Mouse (Mus musculus): ENCODE measurements around the gene Gnb1. TPM values are rescaled to one million over a fixed set of nuclear protein-coding genes. Genes with fewer than 3 reads are reported as not detected.

The Gnb1 gene
- polyA plus RNA-seq, 1 experiment: 265 TPM

DNA sequence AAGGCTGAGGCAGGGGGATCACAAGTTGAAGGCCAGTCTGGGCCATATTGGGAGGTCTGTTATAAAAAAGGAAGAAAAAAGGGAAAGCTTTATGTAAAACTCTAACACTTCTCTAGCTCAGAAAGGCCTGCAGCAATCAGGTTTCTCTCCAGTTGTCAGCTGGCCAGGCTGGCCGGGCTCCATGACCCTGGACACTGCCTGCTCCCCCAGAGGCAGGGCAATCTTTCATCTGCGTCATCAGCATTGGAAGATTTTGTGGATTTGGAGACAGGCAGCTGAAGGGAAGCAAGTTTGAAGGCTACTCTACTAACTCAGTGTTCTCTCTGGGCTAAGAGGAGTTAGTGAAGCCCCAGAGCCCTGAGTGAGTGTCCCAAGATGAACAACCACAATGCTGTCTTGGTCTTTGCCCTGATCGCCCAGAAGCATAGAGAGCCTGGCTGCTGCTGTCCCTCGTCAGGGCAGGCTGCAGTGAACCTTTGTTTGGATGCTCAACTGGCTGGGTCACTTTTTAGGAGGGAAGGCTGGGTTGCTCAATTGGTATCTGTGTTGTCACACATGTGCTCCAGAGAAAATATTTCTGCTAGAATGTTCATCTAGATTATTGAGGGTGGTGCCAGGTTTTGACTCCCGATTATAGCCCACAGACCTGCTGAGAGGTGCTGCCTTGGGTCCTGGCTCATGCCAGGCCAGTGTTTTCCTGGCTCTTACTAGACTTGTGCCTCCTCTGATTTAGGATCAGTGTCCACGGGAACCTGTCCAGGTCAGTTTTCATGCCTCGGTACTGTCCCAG, 87.4 kb downstream of the Gnb1 start:
- Histone ChIP-seq H3ac (ENCODE audit: control insufficient read depth, insufficient read length) (no peak overlapping the region), H3K4me2 (ENCODE audit: low read depth) (no peak overlapping the region), H3K27me3 (ENCODE audit: control insufficient read depth, insufficient read depth, insufficient read length) (no peaks in the 10 kb centered on the region), H3K4me3 (no peak overlapping the region), H3K36me3 (ENCODE audit: control insufficient read depth, insufficient read depth) (peaks cover 16% of the 10 kb centered on the region), H3K79me2 (ENCODE audit: control insufficient read depth, insufficient read depth) (peaks cover 27% of the 10 kb centered on the region)
- TF ChIP-seq REST (IDR thresholded peaks at IDR 0.05; ENCODE audit: insufficient read depth, insufficient read length) (no peak), TCF12 (IDR thresholded peaks at IDR 0.05; ENCODE audit: insufficient read depth, poor library complexity, severe bottlenecking) (no peak), POLR2A (IDR thresholded peaks at IDR 0.05; ENCODE audit: insufficient read length, low read depth) (no peak), MYOD1 (IDR thresholded peaks at IDR 0.05; ENCODE audit: control insufficient read depth in 1 of 3, insufficient read length in 2 of 3, low read depth in 2 of 3) (no peak), CEBPB (IDR thresholded peaks at IDR 0.05; ENCODE audit: insufficient read depth, poor library complexity, severe bottlenecking) (no peak), MYOG (IDR thresholded peaks at IDR 0.05; ENCODE audit: control insufficient read depth in 1 of 3, insufficient read depth in 1 of 3, insufficient read length in 2 of 3, low read depth in 2 of 3) (no peak), SRF (IDR thresholded peaks at IDR 0.05; ENCODE audit: control insufficient read depth, insufficient read length, low read depth) (no peak), USF1 (IDR thresholded peaks at IDR 0.05; ENCODE audit: low read depth) (no peak)

DNA sequence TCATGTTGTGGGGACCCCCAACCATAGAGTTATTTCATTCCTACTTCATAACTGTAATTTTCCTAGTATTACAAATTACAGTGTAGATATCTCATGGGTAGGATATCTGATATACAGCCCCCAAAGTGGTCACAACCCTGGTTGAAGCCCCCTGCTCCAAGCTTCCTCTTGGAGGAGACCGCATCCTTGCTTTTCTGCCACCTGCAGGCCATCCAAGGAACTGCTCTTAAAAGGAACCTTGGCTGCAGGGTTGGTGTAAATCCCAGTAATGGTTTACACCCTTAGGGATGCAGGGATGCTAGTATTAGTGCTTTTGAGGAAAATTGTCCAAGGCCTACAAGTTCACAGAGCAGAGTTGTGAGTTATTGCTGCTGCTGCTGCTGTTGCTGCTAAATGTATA, 89.3 kb downstream of the Gnb1 start:
- TF ChIP-seq REST (IDR thresholded peaks at IDR 0.05; ENCODE audit: insufficient read depth, insufficient read length): no peak
- Histone ChIP-seq H3K27me3 (ENCODE audit: control insufficient read depth, insufficient read depth, insufficient read length) (no peaks in the 10 kb centered on the region), H3K79me2 (ENCODE audit: control insufficient read depth, insufficient read depth) (peaks cover 12% of the 10 kb centered on the region), H3K4me3 (no peak overlapping the region), H3K36me3 (ENCODE audit: control insufficient read depth, insufficient read depth) (peaks cover 29% of the 10 kb centered on the region), H3ac (ENCODE audit: control insufficient read depth, insufficient read length) (no peak overlapping the region), H3K4me2 (ENCODE audit: low read depth) (no peak overlapping the region)

GRCm38 (mm10) chr4:155582279-155582905, 91.2 kb downstream of the Gnb1 start:
- Histone ChIP-seq H3K4me2 (ENCODE audit: low read depth) (peak overlapping the region; percentile 60), H3K27me3 (ENCODE audit: control insufficient read depth, insufficient read depth, insufficient read length) (no peaks in the 10 kb centered on the region), H3K4me3 (no peak overlapping the region), H3K36me3 (ENCODE audit: control insufficient read depth, insufficient read depth) (peaks cover 28% of the 10 kb centered on the region), H3K79me2 (ENCODE audit: control insufficient read depth, insufficient read depth) (no peaks in the 10 kb centered on the region), H3ac (ENCODE audit: control insufficient read depth, insufficient read length) (no peak overlapping the region)
- TF ChIP-seq MYOD1 (IDR thresholded peaks at IDR 0.05; ENCODE audit: control insufficient read depth in 1 of 3, insufficient read length in 2 of 3, low read depth in 2 of 3): peak in 1 of 3 experiments; percentile 38
- TF ChIP-seq MAX (IDR thresholded peaks at IDR 0.05; ENCODE audit: low read depth): no peak
- no peak for TF ChIP-seq REST (IDR thresholded peaks at IDR 0.05; ENCODE audit: insufficient read depth, insufficient read length)
- no peak for TF ChIP-seq TCF3 (IDR thresholded peaks at IDR 0.05; ENCODE audit: insufficient read length, low read depth)
- no peak for TF ChIP-seq POLR2AphosphoS2 (IDR thresholded peaks at IDR 0.05; ENCODE audit: insufficient read length, low read depth)
- TF ChIP-seq TCF12 (IDR thresholded peaks at IDR 0.05; ENCODE audit: insufficient read depth, poor library complexity, severe bottlenecking): no peak
- TF ChIP-seq MYOG (IDR thresholded peaks at IDR 0.05; ENCODE audit: control insufficient read depth in 1 of 3, insufficient read depth in 1 of 3, insufficient read length in 2 of 3, low read depth in 2 of 3): peak in 1 of 3 experiments; percentile 5

DNA sequence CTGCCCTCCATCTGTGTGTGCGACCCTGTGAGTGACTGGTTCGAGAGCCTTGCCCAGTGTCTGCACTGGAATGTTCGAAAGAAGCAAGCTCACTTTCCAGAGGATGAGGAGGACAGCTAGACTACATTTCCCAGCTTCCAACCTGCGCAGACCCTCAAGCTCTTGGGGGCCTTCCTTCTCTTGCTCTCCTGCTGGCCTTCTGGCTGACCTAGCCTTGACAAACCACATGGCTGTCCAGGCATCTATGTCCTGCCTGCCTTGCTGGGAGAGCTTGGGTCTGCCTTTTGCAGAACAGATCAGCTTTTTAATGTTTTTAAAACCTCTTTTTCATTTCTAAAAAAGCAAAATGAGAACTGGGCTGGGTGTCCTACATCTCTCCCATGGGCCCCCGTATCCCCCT, 98.2 kb downstream of the Gnb1 start:
- H3K79me2 ChIP-seq (ENCODE audit: control insufficient read depth, insufficient read depth): no peaks in the 10 kb centered on the region
- H3K4me3 ChIP-seq: no peak overlapping the region
- TF ChIP-seq TCF3 (IDR thresholded peaks at IDR 0.05; ENCODE audit: insufficient read length, low read depth) (no peak), MAX (IDR thresholded peaks at IDR 0.05; ENCODE audit: low read depth) (no peak), USF1 (IDR thresholded peaks at IDR 0.05; ENCODE audit: low read depth) (no peak), CEBPB (IDR thresholded peaks at IDR 0.05; ENCODE audit: insufficient read depth, poor library complexity, severe bottlenecking) (no peak), REST (IDR thresholded peaks at IDR 0.05; ENCODE audit: insufficient read depth, insufficient read length) (no peak), MYOD1 (IDR thresholded peaks at IDR 0.05; ENCODE audit: control insufficient read depth in 1 of 3, insufficient read length in 2 of 3, low read depth in 2 of 3) (no peak), POLR2AphosphoS2 (IDR thresholded peaks at IDR 0.05; ENCODE audit: insufficient read length, low read depth) (no peak), TCF12 (IDR thresholded peaks at IDR 0.05; ENCODE audit: insufficient read depth, poor library complexity, severe bottlenecking) (no peak), MYOG (IDR thresholded peaks at IDR 0.05; ENCODE audit: control insufficient read depth in 1 of 3, insufficient read depth in 1 of 3, insufficient read length in 2 of 3, low read depth in 2 of 3) (no peak), E2F4 (IDR thresholded peaks at IDR 0.05; ENCODE audit: insufficient read depth) (no peak), POLR2A (IDR thresholded peaks at IDR 0.05; ENCODE audit: insufficient read length, low read depth) (no peak), SRF (IDR thresholded peaks at IDR 0.05; ENCODE audit: control insufficient read depth, insufficient read length, low read depth) (no peak)
- H3K4me2 ChIP-seq (ENCODE audit: low read depth): no peak overlapping the region
- H3K36me3 ChIP-seq (ENCODE audit: control insufficient read depth, insufficient read depth): peaks cover 27% of the 10 kb centered on the region
- no peaks in the 10 kb centered on the region for H3K27me3 ChIP-seq (ENCODE audit: control insufficient read depth, insufficient read depth, insufficient read length)
- H3ac ChIP-seq (ENCODE audit: control insufficient read depth, insufficient read length): no peak overlapping the region
